Mouse (Mus musculus): ENCODE results near the gene Fst.

Fst gene

DNA sequence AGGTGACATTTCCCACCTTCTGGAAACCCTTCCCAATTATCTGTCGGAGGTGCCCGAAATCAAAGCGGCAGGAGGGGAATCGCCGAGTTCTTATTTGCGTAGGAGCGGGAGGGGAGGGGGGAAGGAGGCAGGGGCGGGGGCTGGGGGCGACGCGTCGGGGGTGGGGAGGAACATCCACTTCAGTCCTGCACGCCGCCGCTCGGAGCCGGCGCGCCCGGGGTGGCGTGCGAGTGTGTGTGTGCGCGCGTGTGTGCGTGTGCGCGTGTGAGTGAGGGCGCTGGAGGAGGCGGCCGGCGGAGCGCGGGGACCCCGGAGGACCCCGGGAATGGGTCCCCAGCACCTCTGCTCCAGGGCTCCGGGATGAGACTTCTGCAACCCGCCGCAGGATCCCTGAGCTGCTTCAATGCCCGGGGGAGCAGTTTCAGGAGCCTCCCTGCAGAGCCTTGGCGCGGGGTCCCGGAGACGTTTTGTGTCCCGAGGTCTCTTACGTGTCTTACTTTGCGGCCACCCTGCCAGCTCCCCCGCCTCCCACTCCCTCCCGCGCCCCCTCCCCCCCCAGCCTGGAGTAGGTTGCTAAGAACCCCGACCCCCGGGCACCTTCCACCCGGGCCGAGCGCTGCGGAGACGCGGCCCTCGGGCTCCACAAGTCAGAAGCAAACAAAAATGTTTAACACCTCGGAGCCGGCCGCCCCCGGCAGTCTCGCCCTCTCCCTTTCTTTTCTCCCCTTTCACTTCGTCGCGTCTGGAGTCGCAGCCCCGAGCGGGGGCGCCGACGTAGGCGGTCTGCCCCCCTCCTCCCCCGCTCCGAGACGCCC, at the start of gene Fst:
Gene Fst, minus strand, starts transcription at position 66 of the 815 bp plus-strand sequence.
- DNase-seq (ENCODE audit: low spot score): no peak

DNA sequence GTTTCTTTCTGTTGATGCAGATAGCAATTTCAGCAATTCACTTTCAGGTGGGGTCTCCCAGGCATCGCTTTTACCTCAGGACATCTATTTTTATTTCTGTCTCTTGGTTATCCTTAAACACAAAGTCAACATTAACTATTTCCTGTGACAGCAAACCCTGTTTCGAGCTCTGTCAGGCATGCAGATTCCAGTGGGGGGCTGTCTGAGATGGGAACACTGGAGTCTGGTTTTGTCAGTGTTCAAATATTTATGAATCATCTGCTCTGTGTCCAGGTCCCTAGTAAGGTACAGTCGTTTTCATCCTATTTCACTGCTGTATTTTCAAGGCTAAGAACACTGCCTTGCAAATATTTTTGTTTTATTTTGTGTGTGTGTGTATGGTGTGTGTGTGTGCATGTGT, 35.1 kb upstream of the Fst start:
- no peak for DNase-seq (ENCODE audit: low spot score)

DNA sequence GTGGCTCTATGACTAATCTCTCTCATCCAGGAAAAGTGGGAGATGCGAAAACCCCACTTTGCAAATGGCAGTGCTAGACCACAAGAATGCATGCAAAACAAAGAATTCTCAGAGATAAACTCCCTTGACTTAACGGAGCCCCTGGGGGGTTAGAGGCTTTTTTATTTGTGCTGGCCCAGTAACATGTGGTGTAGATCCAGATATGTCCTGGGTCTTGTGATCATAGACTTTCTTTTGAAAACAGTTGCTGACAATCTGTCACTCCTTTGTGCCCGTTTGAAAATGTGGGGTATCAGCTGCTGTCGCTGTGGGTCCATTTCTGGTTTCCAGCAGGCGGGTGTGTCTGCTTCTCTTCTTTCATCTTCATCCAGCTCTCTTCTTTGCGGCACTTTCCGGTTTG, 29.4 kb upstream of the Fst start:
- DNase-seq (ENCODE audit: low spot score): no peak

DNA sequence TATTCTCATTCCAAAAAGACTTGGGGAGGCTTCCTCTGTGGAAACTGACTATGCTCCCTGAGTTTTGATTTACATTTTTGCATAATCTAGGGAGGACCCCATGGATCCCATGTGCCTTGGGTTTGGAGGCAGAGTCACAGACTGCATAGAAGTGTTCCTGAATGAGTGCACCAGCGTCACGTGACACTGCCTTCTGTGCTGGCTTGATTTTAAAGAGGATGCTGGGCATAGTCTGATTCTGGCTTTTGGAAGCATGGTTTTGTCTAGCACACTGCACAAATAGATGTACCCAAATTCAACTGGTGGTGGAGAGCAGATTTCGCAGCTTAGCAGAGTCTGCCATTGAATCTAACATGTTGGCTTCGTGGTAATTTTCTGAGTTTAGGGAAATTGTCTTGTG, 19.6 kb upstream of the Fst start:
- DNase-seq (ENCODE audit: low spot score): no peak

DNA sequence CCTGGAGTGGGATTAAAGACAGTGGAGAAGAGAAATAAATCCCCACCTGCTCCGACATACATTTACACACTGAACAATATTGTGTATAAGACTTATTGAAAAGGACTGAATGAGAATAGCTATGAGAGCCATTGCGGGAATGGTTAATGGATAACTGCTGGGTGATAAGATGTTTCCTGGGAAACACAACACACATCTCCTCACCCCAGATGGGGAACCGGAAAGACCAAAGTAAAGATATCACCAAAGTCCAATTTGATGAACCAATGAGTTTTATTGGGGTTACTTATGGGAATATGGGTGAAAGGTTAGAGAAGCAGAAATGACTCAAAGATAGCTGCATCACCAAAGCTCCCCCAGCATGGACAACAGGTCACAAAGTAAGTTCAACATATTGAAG, 11.2 kb upstream of the Fst start:
- no peak for DNase-seq (ENCODE audit: low spot score)

DNA sequence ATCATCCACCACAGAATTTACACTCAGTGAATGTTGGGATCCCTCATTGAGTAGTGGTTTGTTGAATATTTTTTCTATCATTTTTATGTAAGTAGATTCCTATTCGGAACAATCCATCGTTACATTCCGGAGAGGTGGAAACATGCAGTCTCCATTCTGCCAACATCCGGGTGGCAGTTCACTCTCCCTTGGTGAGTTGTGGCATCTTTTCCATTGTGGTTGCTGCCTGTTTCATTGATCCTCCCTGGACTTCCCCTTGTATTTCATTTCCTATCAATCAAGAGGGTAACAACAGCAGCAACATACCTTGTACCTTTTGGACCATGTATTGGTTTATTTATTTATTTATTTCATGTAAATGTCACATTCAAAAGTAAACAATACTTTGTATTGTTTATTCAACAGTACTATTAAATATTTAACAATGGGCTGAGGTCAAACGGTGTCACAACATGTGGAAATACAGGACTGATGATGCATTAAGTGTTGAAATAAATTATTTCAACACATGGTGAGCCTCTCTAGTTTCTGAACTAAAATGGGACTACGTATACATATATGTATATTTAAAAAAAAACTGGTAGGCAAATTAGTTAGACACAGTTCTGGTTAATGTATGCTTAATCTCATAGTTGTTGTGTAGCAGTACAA, 7.6 kb upstream of the Fst start:
- DNase-seq (ENCODE audit: low spot score): no peak

DNA sequence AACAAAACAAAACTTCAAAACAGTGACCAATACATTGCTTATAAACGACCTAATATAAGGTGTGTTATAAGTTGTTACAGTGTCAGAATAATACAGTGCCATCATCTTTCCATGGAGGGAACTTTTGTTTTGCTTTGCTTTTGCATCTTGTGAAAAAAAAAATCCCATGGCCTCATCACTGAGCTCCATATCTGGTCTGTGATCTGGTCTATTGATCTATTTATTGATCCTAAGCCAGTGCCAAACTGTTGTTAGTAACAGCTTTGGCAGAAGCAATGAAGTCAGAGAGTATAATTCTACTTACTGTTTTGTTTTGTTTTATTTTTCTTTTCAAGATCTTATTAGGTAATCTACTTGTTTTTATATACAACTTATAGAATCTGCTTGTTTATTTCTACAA, 6.6 kb upstream of the Fst start:
- DNase-seq (ENCODE audit: low spot score): no peak

DNA sequence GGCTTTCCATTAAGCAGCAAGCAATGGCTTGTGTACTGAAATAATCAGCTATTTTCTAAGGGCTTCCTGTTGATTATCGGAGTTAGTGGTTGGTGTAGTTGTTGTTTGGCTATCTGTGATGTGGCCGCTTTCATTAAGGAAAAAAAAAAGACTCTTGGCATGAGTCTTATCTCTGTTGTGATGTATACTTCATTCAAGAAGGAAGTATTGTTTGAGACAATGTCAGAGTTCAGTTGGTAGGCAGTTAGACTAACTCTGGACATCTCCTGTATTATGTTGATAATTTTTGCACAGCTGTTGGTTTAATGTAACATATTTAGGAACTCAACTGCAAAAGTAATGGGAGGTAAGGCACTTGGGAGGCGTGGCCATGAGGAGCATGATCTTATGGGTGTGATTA, 6.1 kb upstream of the Fst start:
- no peak for DNase-seq (ENCODE audit: low spot score)

DNA sequence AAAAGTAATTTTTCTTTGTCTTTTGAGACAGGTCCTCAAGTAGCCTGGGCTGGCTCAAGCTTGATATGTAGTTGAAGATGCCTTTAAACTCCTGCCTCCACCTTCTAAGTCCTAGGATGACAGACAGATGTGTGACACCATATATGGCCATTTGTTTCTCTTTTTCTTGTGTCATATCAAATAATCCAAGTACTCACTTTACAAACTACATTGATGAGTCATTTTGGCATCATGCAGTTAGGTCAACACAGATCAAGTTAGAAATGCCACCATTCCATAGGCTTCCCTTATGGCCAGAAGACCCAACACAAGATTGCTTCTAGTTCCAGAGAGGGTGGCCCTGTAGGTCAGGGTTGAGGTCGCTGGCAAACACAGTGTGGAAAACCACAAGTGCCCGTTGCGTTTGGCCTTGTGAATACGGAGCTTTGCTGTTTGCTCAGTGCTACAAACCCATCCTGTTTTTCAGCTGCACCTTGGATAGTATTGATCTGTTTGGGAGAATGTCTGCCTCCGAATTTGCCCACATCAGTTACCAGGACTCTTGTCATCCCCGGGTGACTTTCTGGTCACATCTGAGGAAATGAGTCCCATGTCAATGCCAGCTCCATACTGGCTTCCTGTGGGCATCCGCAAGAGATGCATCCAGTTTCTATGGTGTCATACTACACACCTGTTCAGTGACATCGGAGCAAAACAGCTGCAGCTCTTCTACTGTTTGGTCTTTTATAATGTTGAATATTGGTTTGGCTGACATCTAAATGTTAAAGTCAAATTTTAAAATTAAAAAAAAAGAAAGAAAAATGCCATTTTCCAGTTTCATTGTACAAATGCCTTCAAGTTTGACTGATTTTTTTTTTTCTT, 4.0 kb upstream of the Fst start:
- DNase-seq (ENCODE audit: low spot score): no peak

DNA sequence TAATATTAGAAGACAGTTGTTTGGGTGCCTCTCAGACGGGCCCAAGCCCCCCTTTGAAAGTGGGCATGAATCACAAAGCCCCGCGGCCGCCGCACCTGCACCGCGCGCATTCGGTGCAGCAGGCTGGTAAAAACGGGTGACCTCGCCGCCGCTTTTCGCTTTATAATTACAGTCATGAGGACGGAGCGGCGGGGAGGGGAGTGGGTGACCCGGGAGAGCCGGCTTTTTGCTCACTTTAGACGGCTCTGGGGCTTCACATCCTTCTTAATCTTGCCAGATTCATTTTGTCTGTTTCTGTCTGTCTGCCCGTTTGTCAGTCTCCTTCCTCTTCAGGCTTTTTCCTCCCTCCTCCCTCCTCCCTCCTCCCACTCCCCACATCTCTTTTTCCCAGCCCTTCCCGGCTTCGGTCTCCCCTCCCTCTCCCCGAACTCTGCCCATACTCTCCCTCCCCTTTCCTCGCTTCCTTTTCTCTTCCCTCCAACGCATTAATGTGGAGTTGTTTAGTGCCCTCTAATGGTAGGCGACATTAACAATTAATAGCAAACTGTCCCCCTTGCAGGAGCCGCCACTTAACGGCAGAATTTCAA, 1.6 kb upstream of the Fst start:
- no peak for DNase-seq (ENCODE audit: low spot score)

DNA sequence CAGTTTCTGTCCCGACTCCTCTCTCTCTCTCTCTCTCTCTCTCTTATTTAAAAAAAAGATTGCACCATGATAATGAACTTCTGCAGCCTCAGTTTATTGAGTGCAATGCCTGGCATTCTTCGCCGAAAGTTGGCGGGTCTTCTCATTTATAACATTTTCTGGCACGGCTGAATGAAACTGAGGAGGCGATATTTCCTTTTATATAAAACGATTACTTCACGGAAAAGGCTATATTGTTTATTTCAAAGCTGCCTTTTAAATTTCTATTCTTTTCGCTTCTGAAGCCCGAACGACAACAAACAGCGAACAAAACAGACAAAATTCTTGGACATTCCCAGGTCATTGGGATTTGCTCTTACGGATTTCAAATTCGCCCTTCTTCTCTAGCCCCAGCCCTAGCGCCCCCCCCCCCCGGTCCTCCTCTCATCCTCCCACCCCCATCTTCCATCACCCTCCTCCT, 980 bp upstream of the Fst start:
- no peak for DNase-seq (ENCODE audit: low spot score)

DNA sequence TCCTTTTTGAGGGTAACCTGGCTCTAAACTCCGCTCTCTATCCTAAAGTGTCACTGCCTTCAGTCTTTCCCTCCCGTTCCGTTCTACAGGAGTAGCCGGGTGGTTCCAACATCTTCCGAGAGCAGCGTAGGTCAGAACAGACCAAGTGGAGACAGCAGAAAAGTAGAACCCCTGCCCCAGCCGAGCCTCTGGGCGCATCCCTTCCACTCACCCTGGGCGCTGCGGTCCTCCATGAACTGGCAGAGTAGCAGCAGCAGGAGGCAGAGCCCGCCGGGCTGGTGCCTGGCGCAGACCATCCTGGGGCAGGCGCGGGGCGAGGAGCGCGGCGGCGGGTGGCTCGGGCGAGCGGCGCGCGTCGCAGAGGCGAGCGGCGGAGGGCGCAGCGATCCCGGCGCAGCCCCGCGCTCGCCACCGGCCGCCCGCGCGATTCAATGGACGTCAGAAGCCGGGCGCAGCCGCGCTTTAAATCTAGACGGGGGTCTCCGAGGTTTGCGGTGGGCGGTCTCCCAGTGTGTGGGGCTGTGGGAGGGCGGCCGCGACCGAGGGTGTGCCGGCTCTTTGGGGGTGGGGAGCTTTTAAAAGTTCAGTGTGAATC, 363 bp downstream of the Fst start:
- DNase-seq (ENCODE audit: low spot score): no peak

DNA sequence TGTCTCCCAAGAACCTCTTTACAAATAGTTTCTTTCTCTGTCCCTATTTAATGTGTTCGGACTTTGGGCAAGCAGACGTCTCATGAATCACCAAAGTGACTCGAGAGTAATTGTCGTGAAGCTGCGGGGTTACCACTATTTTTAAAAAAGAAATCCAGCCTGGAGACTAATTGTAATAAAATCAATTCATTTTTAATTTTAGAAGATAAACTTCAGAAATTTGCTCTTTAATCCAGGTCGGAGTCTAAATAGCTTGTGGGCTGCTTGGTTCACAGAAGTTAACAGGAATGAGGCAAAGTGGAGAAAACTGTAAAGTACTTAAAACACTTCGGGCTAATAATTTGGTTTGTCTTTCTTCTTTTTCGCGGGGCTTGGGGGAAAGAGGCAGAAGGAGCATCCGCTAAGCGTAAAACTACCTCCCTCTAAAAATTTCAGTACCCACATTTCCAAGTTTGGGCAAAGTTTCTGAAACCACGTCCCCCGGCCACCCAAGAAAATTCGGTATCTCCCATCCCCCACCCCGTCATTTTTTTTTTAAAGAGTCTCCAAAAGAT, 1.1 kb downstream of the Fst start:
- no peak for DNase-seq (ENCODE audit: low spot score)

DNA sequence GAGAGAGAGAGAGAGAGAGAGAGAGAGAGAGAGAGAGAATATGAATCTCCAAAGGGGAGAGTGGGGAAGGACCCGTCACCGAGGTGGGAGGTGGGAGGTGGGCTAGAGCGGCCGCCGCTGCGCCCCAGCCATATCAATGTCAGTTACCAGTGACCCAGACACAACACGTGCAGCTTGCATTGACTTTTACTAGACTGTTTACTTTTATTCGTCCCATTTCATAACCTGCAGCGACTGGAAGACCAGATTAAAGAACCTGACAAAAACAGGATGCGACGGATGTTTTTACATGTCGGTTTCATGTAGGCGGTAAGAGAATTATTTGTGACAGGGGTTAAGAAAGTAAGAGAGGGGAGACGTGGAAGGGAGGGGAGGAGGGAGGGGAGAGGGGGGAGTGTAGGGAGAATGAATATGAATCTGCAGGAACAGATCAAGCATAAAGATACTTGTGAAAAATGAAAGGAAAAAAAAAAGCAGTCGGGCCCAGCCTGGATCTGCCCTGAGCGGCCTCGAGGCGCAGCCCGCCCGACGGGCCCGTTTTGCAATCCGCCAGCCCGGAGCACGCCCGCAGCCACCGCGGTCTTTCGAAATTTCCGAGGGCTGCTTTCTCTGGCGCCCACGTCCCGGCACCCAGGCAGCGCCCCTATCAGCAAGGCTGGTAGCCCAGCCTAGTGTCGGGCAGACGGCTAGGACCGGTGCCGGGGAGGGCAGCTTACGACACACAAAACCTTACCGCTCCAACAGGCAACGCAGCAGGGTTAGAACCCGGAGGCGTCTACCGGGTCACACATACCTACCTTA, 1.8 kb downstream of the Fst start:
- DNase-seq (ENCODE audit: low spot score): no peak

DNA sequence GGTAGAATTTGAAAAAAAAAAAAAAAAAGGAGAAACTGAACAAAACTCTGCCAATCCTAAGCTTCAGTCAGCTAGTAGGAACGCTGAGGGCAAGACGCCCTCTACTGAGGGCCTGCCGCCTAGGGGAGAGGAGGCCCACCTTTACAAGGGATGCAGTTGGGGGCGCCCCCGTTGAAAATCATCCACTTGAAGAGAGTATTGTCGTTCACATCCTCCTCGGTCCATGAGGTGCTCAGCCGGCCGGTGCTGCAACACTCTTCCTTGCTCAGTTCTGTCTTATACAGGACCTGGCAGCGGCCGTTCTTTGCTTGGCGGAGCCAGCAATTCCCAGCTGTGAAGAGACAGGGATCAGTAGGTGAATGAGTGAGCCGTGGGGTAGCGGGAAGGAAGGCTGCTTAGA, 2.5 kb downstream of the Fst start:
- DNase-seq (ENCODE audit: low spot score): no peak

DNA sequence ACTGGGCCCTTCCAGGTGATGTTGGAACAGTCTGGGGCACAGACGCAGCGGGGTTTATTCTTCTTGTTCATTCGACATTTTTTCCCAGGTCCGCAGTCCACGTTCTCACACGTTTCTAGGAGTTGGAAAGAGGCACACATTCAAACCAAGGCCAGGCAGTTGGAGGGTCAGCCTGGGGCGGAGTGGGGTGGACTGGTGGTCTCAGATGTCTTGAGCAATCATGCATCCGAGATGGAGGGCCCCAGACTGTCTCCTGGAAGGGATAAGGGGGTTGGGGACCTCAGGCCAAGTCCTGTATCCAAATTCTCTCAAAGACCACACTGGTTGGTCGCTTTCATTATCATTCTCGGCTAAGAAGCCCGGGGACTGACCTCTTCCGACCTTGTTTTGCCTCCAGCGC, 3.0 kb downstream of the Fst start:
- DNase-seq (ENCODE audit: low spot score): no peak

DNA sequence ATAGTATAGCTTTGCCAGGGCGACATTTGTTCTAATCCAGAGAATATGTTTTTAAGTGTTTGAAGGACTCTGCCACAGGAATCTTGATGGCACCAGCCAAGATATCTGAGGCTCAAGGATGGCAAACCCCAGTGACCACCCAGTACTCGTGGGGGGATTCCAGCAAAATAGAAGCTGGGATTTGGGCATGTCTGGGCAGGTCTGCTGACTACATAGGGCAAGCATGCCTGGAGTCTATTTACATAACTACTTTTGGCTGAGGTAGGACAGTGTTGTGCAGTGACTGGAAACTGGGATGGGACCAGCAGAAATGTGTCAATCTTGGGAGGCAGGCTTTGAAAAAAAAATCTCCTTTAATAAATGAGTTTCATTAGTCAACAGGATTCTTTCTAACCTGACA, 11.5 kb downstream of the Fst start:
- DNase-seq (ENCODE audit: low spot score): no peak

DNA sequence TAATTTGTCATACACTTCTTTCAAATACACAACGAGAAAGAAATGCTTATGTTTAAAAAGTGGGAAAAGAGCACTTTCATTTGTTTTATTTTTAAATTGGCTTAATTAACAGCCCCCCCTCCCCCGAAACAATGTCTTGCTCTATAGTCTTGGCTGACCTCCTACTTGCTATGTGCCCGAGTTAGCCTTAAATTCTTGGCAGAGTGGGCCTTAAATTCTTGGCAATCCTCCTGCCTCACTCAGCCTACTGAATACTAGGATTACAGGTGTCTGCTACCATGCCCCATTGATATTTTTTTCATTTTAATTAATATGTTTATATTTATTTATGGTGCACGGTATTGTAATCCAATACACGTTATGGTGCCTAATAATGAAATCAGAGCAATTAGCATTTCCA, 26.3 kb downstream of the Fst start:
- DNase-seq (ENCODE audit: low spot score): no peak

DNA sequence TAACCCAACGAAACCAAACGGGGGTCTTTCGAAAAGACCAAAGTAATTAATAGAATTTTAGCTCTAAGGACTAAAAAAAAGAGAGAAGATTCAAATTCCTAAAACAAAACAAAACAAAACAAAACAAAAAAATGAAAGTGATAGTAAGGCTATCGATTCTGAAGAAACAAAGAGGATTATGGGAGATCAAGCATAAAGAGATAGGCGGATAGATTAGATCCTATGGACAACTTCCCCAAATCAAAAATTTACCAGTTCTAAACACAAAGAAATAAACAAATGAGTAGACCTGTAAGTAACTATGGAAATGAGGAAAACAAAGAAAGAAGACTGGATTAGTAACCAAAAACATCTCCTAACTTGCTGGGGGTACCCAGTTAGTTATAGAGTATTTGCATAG, 33.5 kb downstream of the Fst start:
- DNase-seq (ENCODE audit: low spot score): no peak

DNA sequence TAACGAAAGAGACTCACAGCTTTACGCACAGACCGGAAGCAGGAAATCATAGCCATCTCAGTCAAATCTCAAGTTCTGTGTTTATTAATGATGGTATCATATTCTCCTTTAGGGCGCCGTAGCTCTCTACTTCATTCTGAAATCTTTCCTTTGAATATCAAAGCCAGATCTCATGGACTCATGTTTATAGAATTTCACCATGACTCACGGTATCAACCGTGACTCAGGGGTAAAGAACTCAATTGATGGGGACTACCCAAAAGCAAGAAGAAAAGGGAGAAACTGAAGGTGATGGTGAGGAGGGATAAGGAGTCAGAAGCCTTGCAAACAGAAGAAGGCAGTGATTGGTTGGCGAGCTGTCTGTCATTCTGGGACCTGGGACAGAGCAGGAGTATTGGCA, 38.5 kb downstream of the Fst start:
- no peak for DNase-seq (ENCODE audit: low spot score)

DNA sequence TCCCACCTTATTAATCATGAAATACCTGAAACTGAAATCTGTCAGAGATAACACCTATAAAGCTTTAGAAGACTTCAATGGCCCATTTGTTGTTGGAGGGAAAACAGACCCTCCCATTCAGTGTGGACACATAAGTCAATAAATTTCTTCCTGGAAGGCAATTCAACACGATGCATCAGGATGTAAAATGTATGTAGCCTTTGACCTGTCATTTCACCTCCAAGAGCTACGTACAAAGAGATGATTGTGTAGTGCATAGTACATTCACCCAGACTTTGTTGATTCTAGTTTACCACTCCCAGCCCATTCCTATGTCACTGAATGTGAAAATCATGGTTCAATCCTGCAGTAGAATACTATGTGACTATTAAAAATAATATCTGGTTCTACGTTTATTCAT, 39.4 kb downstream of the Fst start:
- no peak for DNase-seq (ENCODE audit: low spot score)
